Mouse (Mus musculus) embryo, embryonic 11.5 days (tissue): ENCODE data around the gene Ush2a.

ENCODE experiments used
- DNase-seq: peaks from one replicate; pipeline ENCODE4 v3.0.0-alpha.2; 2012; ENCODE audit warnings: low read depth, low spot score

The Ush2a gene

DNA sequence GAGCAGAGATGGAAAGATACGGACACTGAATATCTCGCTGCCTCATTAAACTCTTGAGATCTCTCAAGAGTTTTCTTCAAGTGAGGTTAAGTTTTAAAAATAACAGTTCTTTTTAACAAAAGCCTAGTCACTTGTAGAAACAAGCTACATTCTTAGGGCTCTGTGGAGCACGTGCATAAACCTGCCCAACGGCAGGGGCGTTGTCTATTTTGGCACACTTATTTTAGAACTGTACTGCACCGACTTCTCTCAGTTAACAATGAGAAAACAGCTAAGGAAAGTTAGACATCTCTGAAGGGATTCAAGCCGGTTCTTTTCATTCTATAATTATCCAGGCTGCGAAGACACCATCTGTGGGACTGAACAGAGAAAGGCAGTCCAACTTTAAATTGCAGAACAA is 405.6 kb downstream of the Ush2a start:
- DNase-seq = no peak

DNA sequence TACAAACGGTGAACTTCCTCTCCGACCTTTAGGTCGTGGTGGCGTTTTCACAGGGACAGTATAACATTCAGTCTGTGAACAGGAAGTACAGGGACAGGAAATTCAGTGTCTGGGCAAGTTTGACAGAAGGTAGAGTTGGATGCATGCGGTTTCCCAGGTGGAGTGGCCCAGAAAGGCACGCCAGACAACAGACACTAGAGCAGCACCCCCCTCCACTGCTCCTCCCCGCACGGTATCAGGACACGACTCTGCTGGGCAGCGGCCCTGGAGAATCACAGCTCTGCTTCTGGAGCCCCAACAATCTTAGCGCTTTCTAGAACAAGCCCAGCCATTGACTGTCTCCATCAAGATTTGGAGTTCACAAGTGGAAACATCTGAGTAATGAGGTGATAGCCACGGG is 406.7 kb downstream of the Ush2a start:
- no peak for DNase-seq

DNA sequence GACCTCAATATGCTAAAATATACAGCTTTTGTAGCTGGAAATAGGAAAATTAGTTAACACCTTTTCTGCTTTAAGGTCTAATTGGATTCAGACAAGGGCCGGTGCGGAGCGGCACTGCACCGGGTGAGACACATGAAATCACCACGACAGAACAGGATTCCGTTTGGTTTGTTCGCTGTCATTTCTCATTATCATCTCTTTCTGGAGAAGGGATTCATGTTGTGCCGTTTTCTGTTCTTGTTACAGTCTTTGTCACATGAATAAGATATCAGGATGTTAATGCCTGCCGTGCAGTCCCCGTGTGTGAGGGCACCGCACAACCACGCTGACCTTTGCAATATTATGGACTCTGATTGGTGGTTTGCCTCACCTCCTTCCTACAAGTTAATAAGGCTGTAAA is 411.0 kb downstream of the Ush2a start:
- no peak for DNase-seq

DNA sequence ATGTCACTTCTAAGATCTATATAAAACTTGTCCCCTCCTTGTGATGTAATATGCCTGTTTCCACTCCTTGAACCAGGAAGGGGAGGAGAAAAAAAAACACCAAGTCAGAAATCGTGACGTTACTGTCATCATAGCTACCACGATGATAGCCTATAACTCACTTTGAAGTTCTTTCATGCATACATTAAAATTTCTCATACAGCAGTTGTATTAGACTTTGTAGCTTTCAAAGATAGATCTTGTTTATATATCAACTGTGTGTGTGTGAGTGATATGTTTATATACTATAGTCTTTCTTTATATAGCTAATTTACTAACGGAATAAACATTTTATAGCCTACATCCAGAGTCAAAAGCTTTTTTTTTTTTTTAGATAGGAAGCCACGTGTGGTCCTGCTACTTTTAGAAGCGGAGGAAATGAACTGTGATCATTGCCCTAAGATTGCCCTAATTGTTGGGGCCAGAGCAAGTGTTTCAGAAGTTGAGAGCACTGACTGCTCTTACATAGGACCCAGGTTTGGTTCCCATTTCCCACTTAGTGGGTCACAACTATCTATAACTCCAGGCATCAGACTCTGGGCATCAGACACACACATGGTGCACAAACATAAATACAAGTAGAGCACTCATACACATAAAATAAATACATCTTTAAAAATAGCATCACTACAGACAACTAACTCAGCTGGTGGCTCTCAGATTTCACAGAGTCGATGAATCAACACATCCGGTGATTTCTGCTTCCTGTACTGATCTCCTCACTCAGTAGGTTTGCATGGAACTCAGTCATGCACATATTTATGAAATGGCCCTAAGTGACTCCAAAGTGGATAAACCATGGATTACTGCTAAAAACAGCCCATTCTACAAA is 413.1 kb downstream of the Ush2a start:
- DNase-seq = no peak

DNA sequence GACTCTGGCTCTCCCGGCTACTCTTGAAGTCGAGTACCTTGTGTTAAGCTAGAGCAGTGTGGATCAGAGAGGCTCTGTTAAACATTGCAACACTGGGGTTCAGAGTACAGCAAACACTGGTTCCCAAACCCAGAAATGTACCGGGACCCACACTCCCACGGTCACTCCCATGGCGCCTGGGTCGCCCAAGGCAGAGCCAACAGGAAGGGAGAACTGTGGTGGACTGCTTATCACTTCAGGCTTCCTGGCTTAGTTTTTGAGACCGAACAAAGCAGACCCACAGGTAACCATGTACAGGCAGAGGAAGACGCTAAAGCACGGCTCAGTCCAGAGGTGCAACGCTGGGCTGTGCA is 413.7 kb downstream of the Ush2a start:
- no peak for DNase-seq

DNA sequence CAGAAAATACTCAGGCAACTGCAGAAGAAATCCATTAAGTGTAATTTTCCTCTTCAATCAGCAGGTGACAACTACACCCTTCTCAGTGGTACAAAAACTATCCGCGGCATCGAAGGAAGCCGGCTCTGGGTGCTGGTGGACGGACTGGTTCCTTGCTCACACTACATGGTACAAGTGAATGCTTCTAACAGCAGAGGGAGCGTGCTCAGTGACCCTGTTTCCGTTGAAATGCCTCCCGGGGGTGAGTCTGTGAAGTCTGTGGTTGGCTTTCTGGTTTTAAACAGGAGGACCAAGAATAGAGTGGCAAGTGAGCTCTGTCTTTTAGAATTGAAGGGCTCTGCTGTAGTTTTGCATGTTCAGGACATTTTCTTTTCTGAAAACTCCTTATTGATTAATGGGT is 416.4 kb downstream of the Ush2a start:
- DNase-seq = no peak

DNA sequence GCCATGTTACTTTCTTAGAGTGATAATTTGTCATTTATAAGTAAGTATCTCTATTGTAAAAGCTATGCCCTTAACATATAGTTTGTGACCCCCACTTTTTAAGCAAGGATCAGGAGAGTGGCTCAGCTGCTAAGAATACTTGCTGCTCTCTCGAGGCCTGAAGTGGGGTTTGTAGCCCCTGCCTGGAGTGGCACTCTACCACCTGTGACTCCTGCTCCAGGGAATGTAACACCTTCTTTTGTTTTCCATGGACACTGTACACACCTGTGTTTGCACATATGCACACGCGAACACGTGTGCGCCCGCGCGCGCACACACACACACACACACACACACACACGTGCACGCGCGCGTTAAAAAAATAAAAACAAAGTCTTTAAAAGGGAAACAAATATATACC is 424.5 kb downstream of the Ush2a start:
- DNase-seq = no peak

DNA sequence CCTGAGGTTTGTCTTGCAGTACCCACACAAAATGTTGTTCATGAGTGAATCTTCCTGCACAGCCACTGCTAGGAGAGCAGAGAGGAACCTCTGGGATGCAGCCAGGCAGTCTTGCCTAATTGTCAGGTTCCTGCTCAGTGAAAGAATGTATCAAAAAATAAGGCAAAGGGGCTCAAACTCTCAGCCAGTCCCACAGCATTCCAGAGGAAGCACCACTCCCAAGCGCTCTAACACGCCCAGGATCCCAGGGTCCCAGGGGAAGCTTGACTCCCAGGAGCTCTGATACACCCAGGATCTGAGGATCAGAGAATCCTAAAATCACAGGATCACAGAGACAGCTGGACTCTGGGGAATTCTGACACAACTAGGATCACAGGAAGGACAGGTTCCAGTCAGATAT is 434.5 kb downstream of the Ush2a start:
- no peak for DNase-seq

DNA sequence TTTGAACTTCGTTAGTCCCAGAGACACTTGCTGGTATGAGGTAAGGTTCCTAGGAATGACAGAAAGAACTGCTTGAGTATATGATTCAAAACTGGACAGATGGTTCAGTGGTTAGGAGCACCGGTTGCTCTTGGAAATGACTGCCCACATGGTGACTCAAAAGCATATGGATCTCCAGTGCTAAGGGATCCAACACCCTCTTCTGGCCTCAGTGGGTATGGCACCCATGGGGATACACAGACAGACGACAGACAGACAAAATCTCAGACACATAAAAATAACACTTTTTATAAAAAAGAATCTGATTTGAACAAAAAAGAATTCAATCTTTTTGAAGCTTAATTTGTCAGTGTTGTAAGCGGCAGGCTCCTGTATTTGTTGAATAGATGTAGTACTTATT is 446.4 kb downstream of the Ush2a start:
- DNase-seq = no peak

DNA sequence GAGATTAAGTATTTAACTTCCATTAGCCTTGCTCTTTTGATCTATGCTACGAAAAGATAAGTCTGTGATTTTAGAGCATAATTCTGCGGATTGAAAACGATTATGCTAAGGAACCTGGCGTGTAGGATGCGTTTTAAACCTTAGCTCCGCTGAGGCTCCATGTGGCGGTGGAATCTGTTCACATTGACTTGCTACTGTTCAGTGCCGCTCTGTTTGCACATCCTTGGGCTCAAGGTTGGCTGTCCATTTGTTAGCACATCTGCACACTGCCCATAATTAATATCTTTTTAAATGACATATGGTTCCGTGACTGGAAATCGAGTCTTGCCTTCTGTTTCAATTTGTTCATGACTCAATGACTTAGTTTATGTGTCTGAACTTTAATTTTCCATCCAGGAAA is 446.9 kb downstream of the Ush2a start:
- no peak for DNase-seq

DNA sequence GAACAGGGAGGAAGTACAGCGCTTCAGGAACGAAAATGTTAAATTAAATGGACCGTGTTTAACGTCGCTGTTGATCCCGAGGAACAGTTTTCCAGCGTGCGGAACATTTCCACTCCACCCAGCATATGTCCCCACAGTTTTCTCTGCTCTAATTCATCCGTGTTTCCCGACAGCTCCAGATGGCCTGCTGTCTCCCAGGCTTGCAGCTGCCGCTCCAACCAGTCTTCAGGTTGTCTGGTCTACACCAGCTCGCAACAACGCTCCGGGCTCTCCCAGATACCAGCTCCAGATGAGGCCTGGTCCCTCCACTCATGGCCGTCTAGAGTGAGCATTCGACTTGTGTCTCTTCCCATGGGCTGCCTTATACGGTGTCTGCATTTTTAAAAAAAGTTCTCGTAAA is 452.3 kb downstream of the Ush2a start:
- DNase-seq = no peak

DNA sequence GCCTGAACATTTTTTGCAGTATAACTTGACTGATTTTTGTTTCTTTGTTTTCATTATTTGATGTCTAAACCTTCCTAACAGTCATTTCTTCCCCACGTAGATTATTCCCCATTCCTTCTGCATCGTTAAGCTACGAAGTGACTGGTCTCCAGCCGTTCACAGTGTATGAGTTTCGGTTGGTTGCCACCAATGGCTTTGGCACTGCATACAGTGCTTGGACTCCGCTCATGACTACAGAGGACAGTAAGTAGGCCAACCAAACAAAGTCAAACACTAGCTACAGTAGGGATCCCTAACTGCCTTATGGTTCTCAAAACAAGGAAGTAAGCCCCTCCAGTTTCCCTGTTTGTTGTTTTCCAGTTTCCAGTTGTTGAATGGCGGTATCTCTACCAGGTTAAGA is 453.1 kb downstream of the Ush2a start:
- DNase-seq = no peak

DNA sequence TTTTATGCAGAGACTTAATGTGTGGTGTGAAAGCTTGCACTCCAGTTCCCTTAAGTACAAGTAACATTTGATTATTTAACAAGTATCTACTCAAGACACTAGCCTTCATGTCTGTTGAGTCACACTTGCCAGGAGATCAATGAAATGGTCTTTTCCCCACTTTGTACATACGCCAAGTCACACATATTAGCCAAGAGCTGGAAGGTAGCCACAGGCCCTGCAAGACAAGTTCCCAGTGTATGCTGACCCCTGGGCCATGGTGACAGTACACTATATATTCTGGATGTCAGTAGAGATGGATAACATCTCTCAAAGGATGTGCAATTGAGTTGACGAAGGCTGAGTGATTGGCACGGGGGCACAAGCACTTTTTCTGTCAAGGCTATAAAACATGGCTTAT is 455.1 kb downstream of the Ush2a start:
- no peak for DNase-seq

DNA sequence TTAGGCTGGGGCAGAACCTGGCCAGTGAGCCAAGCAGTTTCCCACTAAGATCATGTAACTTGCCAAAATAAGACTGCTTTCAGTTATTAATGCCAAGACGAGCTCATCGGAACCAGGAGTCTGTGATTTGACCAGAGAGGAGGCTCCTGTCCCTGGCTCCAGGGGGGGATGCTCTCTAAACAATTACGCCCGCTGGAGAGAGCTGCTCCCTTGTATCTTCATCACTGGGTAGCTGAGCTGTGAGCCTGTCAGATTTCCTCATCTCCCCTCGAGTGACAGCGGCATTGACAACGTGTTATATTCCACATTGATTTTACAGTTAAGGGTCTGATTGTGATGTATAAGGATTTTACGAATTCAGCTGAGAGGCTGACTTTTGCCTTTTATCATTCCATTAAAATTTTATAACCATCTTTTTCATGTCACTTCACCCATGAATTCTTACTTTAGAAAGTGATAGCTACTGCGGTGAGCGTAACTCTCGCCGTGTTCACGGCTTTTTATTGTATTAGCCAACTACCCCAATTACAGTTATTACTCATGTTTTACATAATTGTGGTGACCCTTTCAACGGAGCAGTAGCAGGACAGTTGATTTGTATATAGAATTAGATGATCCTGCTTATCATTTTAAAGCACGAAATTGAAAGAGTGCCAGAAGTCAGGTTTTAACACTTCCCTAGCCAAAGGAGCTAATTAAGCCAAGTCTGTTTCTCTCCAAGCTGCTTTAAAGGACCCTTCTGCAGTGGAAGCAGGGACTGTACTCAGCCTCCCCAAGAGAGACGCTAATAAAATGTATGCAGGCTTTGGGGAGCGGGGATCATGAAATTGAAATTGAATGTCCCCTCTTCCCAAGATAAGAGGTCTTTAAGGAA is 463.5 kb downstream of the Ush2a start:
- no peak for DNase-seq

DNA sequence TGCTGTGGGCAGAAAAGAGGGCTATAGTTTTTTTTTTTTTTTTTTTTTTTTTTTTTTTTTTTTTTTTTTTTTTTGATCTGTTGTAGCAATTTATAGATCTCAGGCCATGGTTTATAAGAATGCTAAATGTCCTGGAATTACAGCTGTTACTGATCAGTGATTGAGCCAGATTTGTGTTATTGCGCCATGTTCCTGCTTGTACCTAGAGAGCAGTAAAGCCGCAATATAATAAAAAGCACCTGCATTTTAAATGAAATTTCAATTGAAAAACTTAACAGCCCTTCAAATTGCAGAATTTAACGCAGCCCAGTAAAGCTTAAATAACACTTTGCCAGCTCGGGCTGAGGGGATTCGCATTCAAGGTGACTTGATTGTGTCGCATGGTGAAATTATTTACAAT is 465.1 kb downstream of the Ush2a start:
- DNase-seq = no peak

DNA sequence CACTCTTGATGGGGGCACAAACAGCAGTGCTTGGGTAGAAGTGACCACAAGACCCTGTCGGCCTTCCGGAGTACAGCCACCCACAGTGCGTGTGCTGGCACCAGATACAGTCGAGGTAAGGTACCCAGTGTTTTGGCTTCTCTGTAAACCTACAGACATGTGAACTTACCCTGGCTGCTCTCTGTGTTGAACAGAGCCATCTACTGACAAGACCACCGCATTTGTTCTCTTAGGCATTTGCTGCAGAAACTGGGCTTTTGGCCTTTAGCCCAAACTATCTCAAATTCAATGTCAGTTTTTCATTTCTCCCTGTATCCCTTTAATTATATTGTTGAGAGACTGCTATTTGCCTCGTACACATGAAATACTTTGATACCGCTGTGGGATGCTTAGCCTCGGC is 466.8 kb downstream of the Ush2a start:
- no peak for DNase-seq

DNA sequence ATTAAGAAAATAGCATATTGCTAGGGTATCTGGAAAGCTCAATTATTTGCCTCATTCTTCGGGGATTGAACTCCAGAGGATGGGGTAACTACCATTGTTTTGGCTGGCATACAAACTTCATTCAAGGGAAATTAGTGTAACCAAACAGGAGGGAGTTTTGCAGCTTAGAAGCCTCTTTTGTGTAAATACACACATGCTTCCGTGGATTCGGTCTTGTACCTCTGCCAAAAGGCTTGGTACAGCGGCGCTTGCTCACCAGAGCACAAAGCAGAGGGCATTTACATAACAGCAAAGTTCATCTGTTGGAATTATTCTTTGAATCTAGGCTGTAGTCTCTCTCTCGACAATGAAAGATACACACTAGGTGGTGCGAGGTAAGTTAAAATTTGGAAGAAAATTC is 467.4 kb downstream of the Ush2a start:
- DNase-seq = no peak

DNA sequence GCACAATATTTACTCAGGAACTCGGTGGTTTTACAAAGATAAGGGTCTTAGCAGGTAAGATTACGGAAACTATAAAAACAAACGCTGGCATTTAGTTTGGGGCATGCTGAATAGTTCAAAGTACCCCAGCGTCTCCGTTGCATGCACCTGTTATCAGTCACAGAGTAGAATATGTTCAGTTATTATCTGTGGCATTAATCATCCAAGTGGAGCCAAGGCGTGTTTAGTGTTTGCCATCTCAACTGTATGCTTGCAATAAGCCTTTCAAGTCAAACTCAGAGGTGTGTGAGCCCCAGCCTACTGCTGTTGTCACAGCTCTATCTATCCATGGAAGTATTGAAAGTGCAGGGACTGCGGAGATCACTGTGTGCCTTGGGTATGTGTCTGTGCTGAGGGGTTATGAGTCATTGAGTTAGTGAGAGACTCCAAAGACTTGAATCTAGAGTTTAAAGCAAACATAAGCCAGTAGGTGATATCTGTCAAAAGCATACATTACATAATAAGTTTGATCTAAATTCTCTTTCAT is 473.0 kb downstream of the Ush2a start:
- no peak for DNase-seq

DNA sequence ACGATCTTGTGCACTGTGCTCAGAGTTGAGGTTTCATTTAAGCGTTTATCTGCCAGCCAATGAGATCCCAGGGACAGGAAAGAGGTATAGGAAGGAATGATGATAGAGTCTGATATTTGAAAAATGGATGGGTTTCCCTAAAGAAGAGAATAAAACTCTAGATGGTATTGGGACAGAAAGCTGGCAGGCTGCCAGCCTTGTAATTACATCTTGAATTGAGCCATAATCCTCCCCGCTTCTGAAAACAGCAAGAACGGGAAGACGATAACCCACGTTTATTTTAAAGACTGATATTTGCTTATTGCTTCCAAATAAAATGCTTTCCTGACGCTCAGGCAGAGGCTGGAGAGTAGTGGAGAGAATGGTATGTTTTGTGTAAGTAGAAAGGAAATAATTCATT is 481.1 kb downstream of the Ush2a start:
- no peak for DNase-seq

DNA sequence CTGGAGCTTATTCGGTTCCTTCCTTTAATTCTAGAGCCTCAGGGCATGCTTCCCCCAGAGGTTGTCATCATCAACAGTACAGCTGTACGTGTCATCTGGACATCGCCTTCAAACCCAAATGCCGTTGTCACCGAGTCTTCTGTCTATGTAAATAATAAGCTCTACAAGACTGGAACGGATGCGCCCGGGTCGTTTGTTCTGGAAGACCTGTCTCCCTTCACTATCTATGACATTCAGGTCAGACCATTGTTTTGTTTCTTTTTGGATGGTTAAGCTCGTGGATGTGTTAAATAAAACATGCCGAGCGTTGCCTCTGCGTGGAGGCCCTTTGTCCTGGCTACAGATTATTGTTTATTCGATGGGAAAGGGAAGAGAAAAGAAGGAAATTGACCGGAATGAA is 493.2 kb downstream of the Ush2a start:
- no peak for DNase-seq

DNA sequence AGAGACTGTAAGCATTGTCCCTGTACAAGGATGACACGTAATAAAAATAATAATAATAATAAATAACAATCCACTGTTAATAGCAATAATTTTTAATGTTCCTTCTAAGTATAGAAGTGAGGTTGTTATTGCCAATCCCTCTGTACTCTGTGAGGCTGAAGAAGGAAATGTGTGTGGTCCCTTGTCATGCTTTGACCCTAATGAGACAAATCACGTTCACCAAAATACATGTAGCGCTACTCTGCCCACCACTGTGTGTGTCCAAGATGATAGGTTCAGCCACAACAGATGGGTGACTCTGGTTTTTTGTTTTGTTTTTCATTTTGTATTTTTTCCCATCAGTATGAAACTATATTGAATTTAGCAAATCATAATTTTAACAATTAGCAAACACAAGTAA is 498.7 kb downstream of the Ush2a start:
- no peak for DNase-seq

DNA sequence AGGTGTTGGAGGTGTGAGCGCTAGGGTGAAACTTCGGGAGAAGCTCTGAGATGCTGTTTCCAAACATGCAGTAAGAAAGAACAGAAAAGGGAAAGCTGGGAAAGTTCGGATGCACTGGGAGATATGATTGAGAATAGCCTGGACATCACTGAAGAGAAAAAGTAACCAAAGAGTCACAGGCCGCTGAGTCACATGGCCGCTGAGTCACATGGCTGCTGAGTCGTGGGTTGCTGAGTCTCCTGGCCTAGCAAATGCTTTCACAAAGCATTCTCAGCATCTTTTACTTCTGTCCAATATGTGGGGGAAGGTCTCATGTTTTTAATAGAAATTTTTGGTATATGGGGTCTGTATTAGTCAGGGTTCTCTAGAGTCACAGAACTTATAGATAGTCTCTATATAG is 500.6 kb downstream of the Ush2a start:
- no peak for DNase-seq

DNA sequence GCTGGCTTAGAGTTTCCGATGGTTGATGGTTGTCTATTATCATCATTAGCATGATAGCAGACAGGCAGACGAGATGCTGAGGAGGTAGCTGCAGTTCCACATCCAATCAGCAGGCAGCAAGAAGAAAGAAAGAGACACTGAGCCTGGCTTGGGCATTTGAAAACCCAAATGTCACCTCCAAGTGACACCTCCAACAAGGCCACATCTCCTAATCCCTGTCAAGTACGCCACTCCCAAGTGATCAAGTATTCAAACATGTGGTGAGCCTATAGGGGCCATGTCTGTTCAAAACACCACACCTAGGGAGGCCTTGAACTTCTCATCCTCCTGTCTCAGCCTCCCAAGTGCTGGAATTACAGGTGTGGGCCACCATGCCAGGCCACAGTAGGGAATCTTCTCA is 501.9 kb downstream of the Ush2a start:
- DNase-seq = no peak
